Mouse (Mus musculus) embryonic facial prominence, embryonic 11.5 days (tissue): ENCODE measurements around the gene Krt31. TPM values are rescaled to one million over a fixed set of nuclear protein-coding genes. Genes with fewer than 3 reads are reported as not detected.

Experiments
- ATAC-seq: fragments of 200-750 bp; cut with Nextera tagmentation; replicated peaks from 2 replicates; pipeline ENCODE4 v1.8.0; 2017; ENCODE audit warnings: low read depth; ENCODE audit not compliant: insufficient number of reproducible peaks, low FRiP score, low TSS enrichment
- DNase-seq: peaks from one replicate; pipeline ENCODE4 v3.0.0-alpha.2; 2015; ENCODE audit warnings: low spot score
- H3K27ac ChIP-seq: fragments of 300-500 bp; sonication (generic); replicated peaks from 2 replicates; pipeline ENCODE4 v1.5.1; 2014; ENCODE audit warnings: mild to moderate bottlenecking, low read depth, low read length, control low read depth
- H3K27me3 ChIP-seq: fragments of 300-500 bp; sonication (generic); 2 replicates; pipeline ENCODE4 v1.6.1; 2014; ENCODE audit warnings: mild to moderate bottlenecking, low read length, moderate library complexity, mixed read lengths; ENCODE audit not compliant: control insufficient read depth, insufficient read depth
- H3K36me3 ChIP-seq: fragments of 300-500 bp; sonication (generic); replicated peaks from 2 replicates; pipeline ENCODE4 v1.6.1; 2014; ENCODE audit warnings: low read depth, mild to moderate bottlenecking, low read length, moderate library complexity, mixed read lengths; ENCODE audit not compliant: control insufficient read depth, insufficient read depth
- H3K4me1 ChIP-seq: fragments of 300-500 bp; sonication (generic); 2 replicates; pipeline ENCODE4 v1.6.1; 2014; ENCODE audit warnings: low read length, mixed read lengths; ENCODE audit not compliant: control insufficient read depth, insufficient read depth
- H3K4me2 ChIP-seq: fragments of 300-500 bp; sonication (generic); 2 replicates; pipeline ENCODE4 v1.6.1; 2014; ENCODE audit warnings: low read depth, mild to moderate bottlenecking, control low read depth, low read length, moderate library complexity
- H3K4me3 ChIP-seq: fragments of 300-500 bp; sonication (generic); 2 replicates; pipeline ENCODE4 v1.5.1; 2014; ENCODE audit warnings: low read depth, low read length, control low read depth
- H3K9ac ChIP-seq: fragments of 300-500 bp; sonication (generic); replicated peaks from 2 replicates; pipeline ENCODE4 v1.6.1; 2014; ENCODE audit warnings: mild to moderate bottlenecking, control low read depth, low read length
- H3K9me3 ChIP-seq: fragments of 300-500 bp; sonication (generic); replicated peaks from 2 replicates; pipeline ENCODE4 v1.6.1; 2016; ENCODE audit warnings: mild to moderate bottlenecking, low read length, inconsistent platforms, mixed read lengths; ENCODE audit not compliant: control insufficient read depth
- WGBS: fragments of 180-500 bp; shearing (Covaris S2); extraction: QIAGEN DNeasy Blood & Tissue Kit; methylation state at CpG from one replicate; pipeline ENCODE4 v1.1.7; 2014; 5-methylcytosine and 5-hydroxymethylcytosine counted together
- polyA plus RNA-seq: library from polyadenylated mRNA; unstranded; fragments of >200 nt; fragmentation: Nextera tagmentation; extraction: Ambion mirVana; gene quantifications from 2 replicates; pipeline ENCODE4 v1.2.1, GENCODE M21; 2014

Gene Krt31
- polyA plus RNA-seq, 1 experiment from 2014 or later, result not detected

DNA sequence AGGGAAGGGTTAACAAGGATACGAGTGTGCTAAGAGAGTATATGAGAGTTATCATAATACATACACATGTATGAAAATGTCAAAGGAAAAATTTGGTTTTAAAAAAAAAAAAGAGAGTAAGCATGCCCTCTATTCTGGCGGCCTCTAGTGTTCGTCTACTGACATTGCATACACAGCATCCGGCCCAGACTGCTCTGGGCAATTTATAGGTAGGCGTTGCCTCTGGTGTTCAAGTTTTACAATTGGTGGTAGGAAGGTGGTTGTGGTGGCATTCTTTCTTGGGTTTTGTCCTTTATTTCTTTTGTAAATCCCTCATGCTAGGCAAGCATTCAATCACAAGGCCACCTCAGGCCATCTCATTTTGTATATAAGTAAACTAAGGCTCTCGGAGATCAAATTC is 45.5 kb downstream of the Krt31 start:
- no peaks in the 10 kb centered on the region for H3K9me3 ChIP-seq
- H3K4me2 ChIP-seq, result no peak overlapping the region
- 27% methylated on average over 6 of the region's 6 CpGs for WGBS
- no peaks in the 10 kb centered on the region for H3K27me3 ChIP-seq
- H3K4me1 ChIP-seq, result no peaks in the 10 kb centered on the region
- DNase-seq, result peak; percentile 72
- no peak overlapping the region for H3K27ac ChIP-seq
- no peak for ATAC-seq
- no peak overlapping the region for H3K9ac ChIP-seq
- no peaks in the 10 kb centered on the region for H3K36me3 ChIP-seq
- no peak overlapping the region for H3K4me3 ChIP-seq

DNA sequence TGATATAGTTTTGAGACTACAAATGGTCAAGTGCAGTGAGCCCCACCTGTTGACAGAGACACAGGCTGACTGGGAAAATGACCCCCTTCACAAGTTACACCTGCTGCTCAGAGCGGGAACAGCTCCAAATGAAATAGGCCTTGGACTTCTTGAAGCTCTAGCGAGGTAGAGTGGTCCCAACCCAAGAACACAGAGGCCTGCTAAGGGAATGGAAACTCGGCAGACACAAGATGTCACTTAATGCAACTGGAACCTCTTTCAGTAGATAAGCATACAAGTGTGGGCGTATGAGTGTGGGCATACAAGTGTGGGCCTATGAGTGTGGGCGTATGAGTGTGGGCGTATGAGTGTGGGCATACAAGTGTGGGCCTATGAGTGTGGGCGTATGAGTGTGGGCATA is 51.3 kb downstream of the Krt31 start:
- Histone ChIP-seq H3K27me3 (no peaks in the 10 kb centered on the region), H3K4me1 (no peaks in the 10 kb centered on the region), H3K9ac (no peak overlapping the region), H3K9me3 (no peaks in the 10 kb centered on the region), H3K4me2 (no peak overlapping the region), H3K27ac (no peak overlapping the region), H3K36me3 (no peaks in the 10 kb centered on the region), H3K4me3 (no peak overlapping the region)
- DNase-seq, result no peak
- ATAC-seq, result no peak
- 92% methylated on average over 7 of the region's 7 CpGs for WGBS

Other genes starting within 250 kb of the Krt31 start
- gene Gm11554, start 246.1 kb downstream of the Krt31 start, polyA plus RNA-seq, result not detected in 2 replicates
- not detected in 2 replicates for gene Krtap4-13, start 240.7 kb downstream of the Krt31 start, polyA plus RNA-seq
- gene Gm11564, start 234.9 kb downstream of the Krt31 start, polyA plus RNA-seq, result not detected in 2 replicates
- not detected in 2 replicates for gene 2300003K06Rik, start 212.5 kb downstream of the Krt31 start, polyA plus RNA-seq
- not detected in 2 replicates for gene Krtap4-16, start 198.9 kb downstream of the Krt31 start, polyA plus RNA-seq
- gene Gm11568, start 192.6 kb downstream of the Krt31 start, polyA plus RNA-seq, result not detected in 2 replicates
- not detected in 2 replicates for gene Gm11559, start 186.1 kb downstream of the Krt31 start, polyA plus RNA-seq
- not detected in 2 replicates for gene Krtap9-1, start 177.2 kb downstream of the Krt31 start, polyA plus RNA-seq
- not detected in 2 replicates for gene Gm11567, start 171.4 kb downstream of the Krt31 start, polyA plus RNA-seq
- gene Krtap31-1, start 142.6 kb downstream of the Krt31 start, polyA plus RNA-seq, result not detected in 2 replicates
- not detected in 2 replicates for gene Gm11565, start 135.8 kb downstream of the Krt31 start, polyA plus RNA-seq
- not detected in 2 replicates for gene Krtap31-2, start 114.3 kb downstream of the Krt31 start, polyA plus RNA-seq
- gene Krtap9-5, start 102.1 kb downstream of the Krt31 start, polyA plus RNA-seq, result not detected in 2 replicates
- not detected in 2 replicates for gene Krtap29-1, start 71.5 kb downstream of the Krt31 start, polyA plus RNA-seq
- gene Krtap16-1, start 64.0 kb downstream of the Krt31 start, polyA plus RNA-seq, result not detected in 2 replicates
- gene Krtap17-1, start 56.6 kb downstream of the Krt31 start, polyA plus RNA-seq, result not detected in 2 replicates
- not detected in 2 replicates for gene Krt33a, start 34.3 kb downstream of the Krt31 start, polyA plus RNA-seq
- not detected in 2 replicates for gene Krt33b, start 20.7 kb downstream of the Krt31 start, polyA plus RNA-seq
- gene Krt34, start 9.0 kb downstream of the Krt31 start, polyA plus RNA-seq, result not detected in 2 replicates
- gene Krt32, start 37.7 kb upstream of the Krt31 start, polyA plus RNA-seq, result not detected in 2 replicates
- gene Krt35, start 45.7 kb upstream of the Krt31 start, polyA plus RNA-seq, result not detected in 2 replicates
- 0.13 TPM in 1 of 2 replicates, not detected in the other for gene Krt36, start 55.1 kb upstream of the Krt31 start, polyA plus RNA-seq
- not detected in 2 replicates for gene Krt13, start 71.0 kb upstream of the Krt31 start, polyA plus RNA-seq
- gene Krt15, start 85.4 kb upstream of the Krt31 start, polyA plus RNA-seq, result 8.2 and 8.6 TPM in 2 replicates
- 8.0 and 10.5 TPM in 2 replicates for gene Krt19, start 98.1 kb upstream of the Krt31 start, polyA plus RNA-seq
- gene Krt9, start 142.7 kb upstream of the Krt31 start, polyA plus RNA-seq, result not detected in 2 replicates
- 30.7 and 31.2 TPM in 2 replicates for gene Krt14, start 157.0 kb upstream of the Krt31 start, polyA plus RNA-seq
- not detected in 2 replicates for gene Krt16, start 198.4 kb upstream of the Krt31 start, polyA plus RNA-seq
- 1.3 and 1.8 TPM in 2 replicates for gene Krt17, start 210.5 kb upstream of the Krt31 start, polyA plus RNA-seq
- not detected in 2 replicates for gene Krt42, start 219.3 kb upstream of the Krt31 start, polyA plus RNA-seq